Mouse (Mus musculus) forebrain, embryonic 16.5 days (tissue): ENCODE data around the gene Nf1. TPM values are rescaled to one million over a fixed set of nuclear protein-coding genes. Genes with fewer than 3 reads are reported as not detected.
A peak's percentile ranks its signal among the peaks of the same experiment; 100 is the strongest.

Source experiments
- ATAC-seq: fragments of 200-750 bp; cut with Nextera tagmentation; 2 replicates; pipeline ENCODE4 v1.8.0; 2017; ENCODE audit warnings: mild to moderate bottlenecking, moderate library complexity
- H3K27ac ChIP-seq: fragments of 300-500 bp; sonication (generic); 2 replicates; pipeline ENCODE4 v1.5.1; 2014; ENCODE audit warnings: low read length, control low read depth
- H3K27me3 ChIP-seq: fragments of 300-500 bp; sonication (generic); replicated peaks from 2 replicates; pipeline ENCODE4 v1.6.1; 2014; ENCODE audit warnings: low read length; ENCODE audit not compliant: control insufficient read depth, insufficient read depth
- H3K36me3 ChIP-seq: fragments of 300-500 bp; sonication (generic); 2 replicates; pipeline ENCODE4 v1.6.1; 2014; ENCODE audit not compliant: control insufficient read depth, insufficient read depth
- H3K4me1 ChIP-seq: fragments of 300-500 bp; sonication (generic); replicated peaks from 2 replicates; pipeline ENCODE4 v1.6.1; 2014; ENCODE audit warnings: low read length; ENCODE audit not compliant: control insufficient read depth, insufficient read depth
- H3K4me2 ChIP-seq: fragments of 300-500 bp; sonication (generic); 2 replicates; pipeline ENCODE4 v1.6.1; 2014; ENCODE audit warnings: mild to moderate bottlenecking, low read length, control low read depth
- H3K4me3 ChIP-seq: fragments of 300-500 bp; sonication (generic); replicated peaks from 2 replicates; pipeline ENCODE4 v1.5.1; 2014; ENCODE audit warnings: mild to moderate bottlenecking, low read length, control low read depth
- H3K9ac ChIP-seq: fragments of 300-500 bp; sonication (generic); replicated peaks from 2 replicates; pipeline ENCODE4 v1.6.1; 2014; ENCODE audit warnings: low read depth, low read length, control low read depth
- H3K9me3 ChIP-seq: fragments of 300-500 bp; sonication (generic); 2 replicates; pipeline ENCODE4 v1.6.1; 2016; ENCODE audit warnings: low read length; ENCODE audit not compliant: control insufficient read depth
- WGBS: fragments of 180-500 bp; shearing (Covaris S2); extraction: QIAGEN DNeasy Blood & Tissue Kit; methylation state at CpG from one replicate; pipeline ENCODE4 v1.1.7; 2014; 5-methylcytosine and 5-hydroxymethylcytosine counted together
- polyA plus RNA-seq: library from polyadenylated mRNA; unstranded; fragments of >200 nt; fragmentation: Nextera tagmentation; extraction: Ambion mirVana; gene quantifications from 2 replicates; pipeline ENCODE4 v1.2.1, GENCODE M21; 2015

Nf1 gene
- polyA plus RNA-seq, 1 experiment from 2014 or later = 6.4 TPM

DNA sequence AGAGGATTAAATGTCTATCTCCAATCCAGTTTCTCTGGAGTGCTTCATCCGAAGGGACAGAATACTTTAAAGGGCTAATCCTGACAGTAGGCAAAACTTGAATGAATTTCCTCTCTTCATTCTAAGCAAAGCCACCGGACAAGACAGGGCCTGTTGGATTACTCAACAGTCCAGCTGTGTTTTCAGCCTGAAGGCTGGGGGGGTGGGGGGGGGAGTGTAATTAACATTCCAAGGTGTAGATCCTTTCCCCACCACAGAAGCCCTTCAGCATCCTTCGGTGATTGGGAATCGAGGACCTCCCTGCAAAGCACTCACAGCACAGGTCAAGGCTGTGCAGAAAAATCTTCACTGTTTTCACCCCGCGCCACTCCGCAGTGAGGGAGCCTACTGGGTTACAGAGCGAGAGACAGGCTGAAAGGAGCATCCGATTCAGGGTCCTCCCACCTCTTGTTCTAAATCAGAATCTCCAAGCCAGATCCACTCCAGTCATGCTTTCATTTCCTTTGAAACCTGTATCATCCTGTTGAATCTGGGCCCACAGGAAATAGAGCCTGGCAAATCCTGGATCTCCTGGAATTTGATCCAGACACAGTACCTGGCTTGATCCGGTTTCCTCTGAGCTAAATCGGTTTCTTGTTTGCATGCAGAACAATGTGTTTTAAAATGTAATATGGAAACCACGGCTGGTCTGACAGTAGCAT lies 15.4 kb upstream of the Nf1 start:
- 67% methylated on average over 12 of the region's 12 CpGs for WGBS
- H3K9me3 ChIP-seq = no peaks in the 10 kb centered on the region
- H3K36me3 ChIP-seq = no peaks in the 10 kb centered on the region
- no peak for ATAC-seq
- H3K4me2 ChIP-seq = no peak overlapping the region
- H3K9ac ChIP-seq = no peak overlapping the region
- no peaks in the 10 kb centered on the region for H3K27me3 ChIP-seq
- no peaks in the 10 kb centered on the region for H3K4me1 ChIP-seq
- no peak overlapping the region for H3K4me3 ChIP-seq
- H3K27ac ChIP-seq = no peak overlapping the region

DNA sequence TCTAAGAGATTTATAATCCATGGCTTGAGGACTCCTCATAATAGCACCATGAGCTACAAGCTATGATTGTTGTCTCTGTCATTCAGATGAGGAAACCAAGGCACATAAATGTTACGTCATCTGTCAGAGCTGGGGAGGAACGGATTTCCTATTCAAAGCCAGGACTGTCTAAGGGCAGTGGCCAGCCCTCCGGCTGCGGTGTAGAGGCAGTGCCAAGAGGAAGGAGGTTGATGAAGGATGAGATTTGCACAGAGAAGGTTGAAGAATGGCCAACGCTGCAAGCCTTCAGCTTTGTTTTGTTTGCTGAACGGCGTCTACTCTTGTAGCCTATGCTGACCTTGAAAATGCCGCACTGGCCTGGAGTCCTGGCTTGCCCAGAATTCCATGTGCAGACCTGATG lies 13.8 kb upstream of the Nf1 start:
- Histone ChIP-seq H3K9ac (no peak overlapping the region), H3K4me3 (no peak overlapping the region), H3K4me2 (no peak overlapping the region), H3K9me3 (no peaks in the 10 kb centered on the region), H3K27ac (no peak overlapping the region), H3K27me3 (no peaks in the 10 kb centered on the region), H3K4me1 (no peaks in the 10 kb centered on the region), H3K36me3 (no peaks in the 10 kb centered on the region)
- WGBS = 87% methylated on average over 8 of the region's 8 CpGs
- ATAC-seq = no peak

DNA sequence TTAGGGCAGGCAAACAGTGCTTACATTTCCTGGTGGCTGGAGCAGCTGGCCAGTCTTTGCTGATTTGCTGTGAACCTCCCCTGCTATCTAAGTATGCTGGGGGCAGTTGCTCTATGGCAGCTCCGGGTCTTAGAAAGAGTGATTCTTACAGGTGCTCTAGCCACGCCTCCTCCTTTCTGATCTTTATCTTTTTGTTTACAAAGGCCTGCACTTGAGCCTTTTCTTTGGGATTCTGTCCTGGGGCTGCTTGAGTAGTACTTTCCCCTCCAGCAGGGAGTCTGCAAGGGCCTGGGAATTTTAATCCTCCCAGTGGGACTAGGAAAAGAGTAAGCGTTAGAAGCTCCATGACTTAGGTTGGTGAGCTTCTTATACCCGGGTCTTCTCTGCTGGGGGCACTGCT lies 12.4 kb upstream of the Nf1 start:
- no peaks in the 10 kb centered on the region for H3K4me1 ChIP-seq
- no peaks in the 10 kb centered on the region for H3K9me3 ChIP-seq
- H3K4me3 ChIP-seq = no peak overlapping the region
- no peak for ATAC-seq
- no peak overlapping the region for H3K9ac ChIP-seq
- no peaks in the 10 kb centered on the region for H3K36me3 ChIP-seq
- no peak overlapping the region for H3K27ac ChIP-seq
- WGBS = 14% methylated on average over 4 of the region's 4 CpGs
- no peak overlapping the region for H3K4me2 ChIP-seq
- H3K27me3 ChIP-seq = no peaks in the 10 kb centered on the region

DNA sequence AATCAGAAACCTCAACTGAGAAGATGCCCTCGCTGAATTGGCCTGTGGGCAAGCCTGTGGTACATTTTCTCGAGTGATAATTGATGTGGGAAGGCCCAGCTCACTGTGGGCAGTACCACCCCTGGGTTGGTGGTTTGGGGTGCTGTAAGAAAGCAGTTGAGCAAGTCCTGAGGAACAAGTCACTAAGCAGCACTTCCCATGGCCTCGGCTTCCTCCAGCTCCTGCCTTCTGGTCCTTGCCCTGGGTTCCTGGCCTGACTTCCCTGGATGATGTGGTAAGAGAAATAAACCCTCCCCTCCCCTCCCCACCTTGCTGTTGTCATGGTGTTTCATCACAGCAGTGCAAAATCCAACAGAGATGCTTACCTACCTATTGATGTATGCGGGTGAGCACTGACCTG lies 11.4 kb upstream of the Nf1 start:
- WGBS = 92% methylated on average over 4 of the region's 4 CpGs
- no peak overlapping the region for H3K4me3 ChIP-seq

DNA sequence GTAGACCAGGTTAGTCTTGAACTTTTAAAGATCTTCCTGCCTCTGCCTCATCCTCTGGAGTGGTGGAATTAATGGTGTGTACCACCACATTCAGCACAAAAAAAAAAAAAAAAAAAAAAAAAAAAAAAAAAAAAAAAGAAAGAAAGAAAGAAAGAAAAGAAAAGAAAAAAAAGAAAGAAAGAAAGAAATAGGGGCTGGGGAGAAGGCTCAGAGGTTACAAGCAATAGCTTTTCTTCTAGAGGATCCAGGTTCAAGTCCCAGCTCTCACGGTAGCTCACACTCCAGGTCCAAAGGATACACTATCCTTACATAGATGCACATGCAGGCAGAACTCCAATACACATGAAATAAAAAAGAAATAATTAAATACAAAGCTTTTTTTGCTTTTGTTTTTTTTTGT lies 9.9 kb upstream of the Nf1 start:
- Histone ChIP-seq H3K9ac (no peak overlapping the region), H3K4me2 (no peak overlapping the region), H3K27me3 (no peaks in the 10 kb centered on the region), H3K4me3 (no peak overlapping the region), H3K27ac (no peak overlapping the region), H3K9me3 (no peaks in the 10 kb centered on the region), H3K36me3 (no peaks in the 10 kb centered on the region), H3K4me1 (no peaks in the 10 kb centered on the region)
- WGBS = 97% methylated on average over 1 of the region's 1 CpGs
- ATAC-seq = no peak

More for the DNA sequence above, 11.4 kb upstream of the Nf1 start:
- Histone ChIP-seq H3K36me3 (no peaks in the 10 kb centered on the region), H3K27me3 (no peaks in the 10 kb centered on the region), H3K27ac (no peak overlapping the region), H3K9ac (no peak overlapping the region), H3K4me1 (no peaks in the 10 kb centered on the region), H3K4me2 (no peak overlapping the region), H3K9me3 (no peaks in the 10 kb centered on the region)
- ATAC-seq = no peak

DNA sequence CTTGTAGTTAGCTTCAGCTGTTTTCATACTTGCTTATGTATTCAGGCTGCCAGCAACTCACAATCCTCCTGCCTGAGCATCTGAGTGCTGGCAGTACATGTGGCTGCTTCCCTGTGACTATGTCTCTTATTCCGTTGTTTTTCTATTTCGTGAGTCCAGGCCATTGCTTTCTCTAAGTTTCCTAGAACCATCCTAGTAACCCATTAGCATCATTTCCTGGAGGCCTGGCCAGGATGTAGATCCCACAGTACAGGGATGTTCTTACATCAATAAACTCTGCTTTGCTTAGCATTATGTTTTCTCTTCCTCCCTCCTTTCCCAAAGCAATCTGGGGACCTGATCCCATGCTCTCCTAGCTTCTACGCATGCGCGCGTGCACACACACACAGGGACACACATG lies 4.4 kb upstream of the Nf1 start:
- H3K4me3 ChIP-seq = no peak overlapping the region
- H3K27me3 ChIP-seq = no peaks in the 10 kb centered on the region
- H3K9ac ChIP-seq = no peak overlapping the region
- no peak overlapping the region for H3K27ac ChIP-seq
- no peak overlapping the region for H3K4me2 ChIP-seq
- WGBS = 96% methylated on average over 6 of the region's 6 CpGs
- no peak for ATAC-seq
- no peaks in the 10 kb centered on the region for H3K36me3 ChIP-seq
- peaks cover 4% of the 10 kb centered on the region for H3K4me1 ChIP-seq
- H3K9me3 ChIP-seq = peaks cover 4% of the 10 kb centered on the region; the same call in 1 of the 2 replicates

DNA sequence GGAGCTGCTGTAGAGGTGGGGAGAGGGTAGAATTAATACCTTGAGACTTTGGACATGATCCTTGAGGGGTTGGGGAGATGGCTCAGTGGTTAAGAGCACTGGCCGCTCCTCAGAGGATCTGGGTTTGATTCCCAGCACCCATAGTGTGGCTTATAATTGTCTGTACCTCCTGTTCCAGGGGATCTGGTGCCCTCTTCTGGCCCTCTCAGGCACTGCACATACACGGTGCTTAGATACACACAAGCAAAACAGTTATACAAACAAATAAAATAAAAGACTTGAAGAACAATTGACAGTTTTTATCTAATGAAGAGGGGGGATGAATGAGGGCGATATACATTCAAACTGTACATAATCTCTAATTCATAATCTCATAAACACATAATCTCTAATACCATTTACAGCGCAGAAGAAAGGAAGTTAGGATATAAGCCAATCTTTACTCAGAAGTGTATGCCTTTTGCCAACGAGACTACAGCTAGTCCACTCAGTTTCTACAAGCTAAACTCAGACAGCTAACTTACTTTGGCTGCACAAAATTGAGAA lies 2.7 kb upstream of the Nf1 start:
- Histone ChIP-seq H3K27me3 (no peaks in the 10 kb centered on the region), H3K9me3 (peaks cover 4% of the 10 kb centered on the region; the same call in 1 of the 2 replicates), H3K4me3 (no peak overlapping the region), H3K9ac (no peak overlapping the region), H3K36me3 (no peaks in the 10 kb centered on the region), H3K4me2 (no peak overlapping the region), H3K4me1 (peaks cover 13% of the 10 kb centered on the region), H3K27ac (no peak overlapping the region)
- ATAC-seq = no peak
- WGBS = 94% methylated on average over 5 of the region's 5 CpGs

DNA sequence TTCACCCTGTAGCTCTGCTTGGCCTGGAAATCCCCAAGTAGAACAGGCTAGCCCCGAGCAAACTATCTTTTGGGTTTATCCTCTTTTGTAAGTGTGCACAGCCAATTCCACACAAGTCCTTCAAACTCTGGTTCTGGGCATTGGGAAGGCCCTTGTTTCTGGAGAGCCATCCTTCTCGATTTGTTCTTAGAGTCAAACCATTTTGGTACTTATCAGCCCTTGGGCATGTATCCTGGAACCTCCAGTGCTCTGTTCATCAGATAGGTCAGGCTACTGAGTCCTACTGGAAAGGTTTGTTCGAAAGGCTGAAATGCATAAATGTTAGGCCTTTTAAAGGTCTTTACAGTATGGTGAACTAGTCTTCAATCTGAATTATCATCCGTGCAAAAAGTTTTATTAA lies 872 bp upstream of the Nf1 start:
- 50% methylated on average over 4 of the region's 4 CpGs for WGBS
- H3K27ac ChIP-seq = no peak overlapping the region; the same call in 1 of the 2 replicates
- H3K4me3 ChIP-seq = peak overlapping the region; percentile 96

DNA sequence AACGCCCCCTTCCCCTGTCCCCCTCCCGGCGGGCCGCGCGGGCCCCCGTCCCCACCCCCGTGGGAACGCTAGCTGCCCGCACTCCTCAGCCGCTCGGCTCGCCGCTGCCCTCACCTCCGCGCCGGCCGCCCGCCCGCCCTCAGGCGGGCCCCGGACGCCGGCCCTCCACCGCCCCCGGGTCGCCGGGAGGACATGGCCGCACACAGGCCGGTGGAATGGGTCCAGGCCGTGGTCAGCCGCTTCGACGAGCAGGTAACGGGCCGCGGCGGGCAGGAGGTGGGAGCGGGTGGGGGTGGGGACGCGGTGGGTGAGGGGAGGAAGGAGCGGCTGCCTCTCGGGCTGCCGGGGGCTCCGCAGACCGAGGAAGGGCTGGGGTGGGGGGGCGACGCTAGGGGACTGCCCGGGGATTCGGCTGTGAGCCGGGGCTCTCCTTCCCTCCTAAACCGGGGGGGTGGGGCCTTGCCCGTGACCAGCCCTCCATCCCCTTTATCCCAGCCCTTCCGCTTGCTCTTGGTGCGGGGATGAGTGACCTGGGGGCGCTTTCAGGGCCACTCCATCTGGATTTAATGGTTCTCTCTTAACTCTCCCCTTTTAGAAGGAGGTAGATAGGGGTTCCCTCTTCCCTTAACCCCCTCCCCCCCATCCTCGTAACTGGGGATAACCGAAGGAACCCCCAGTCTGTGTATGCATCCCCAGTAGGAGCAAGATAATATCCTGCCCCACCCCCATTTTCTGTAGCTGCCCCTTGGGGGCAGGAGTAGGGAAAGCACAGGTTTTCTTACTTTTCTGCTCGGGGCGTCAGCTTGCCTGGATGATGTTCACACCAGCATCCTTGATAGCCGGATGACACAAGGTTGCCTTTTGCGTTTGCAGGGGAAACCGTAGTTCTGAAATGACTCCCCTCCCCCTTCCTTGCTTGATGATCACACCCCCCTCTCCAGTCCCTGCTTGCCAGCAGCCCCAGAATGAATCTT lies 602 bp downstream of the Nf1 start:
- peak overlapping the region; percentile 63 for H3K4me2 ChIP-seq

More for the DNA sequence above, 872 bp upstream of the Nf1 start:
- peak overlapping the region; percentile 72 for H3K4me2 ChIP-seq
- H3K36me3 ChIP-seq = no peaks in the 10 kb centered on the region
- no peak for ATAC-seq
- H3K9me3 ChIP-seq = peaks cover 4% of the 10 kb centered on the region; the same call in 1 of the 2 replicates
- peaks cover 13% of the 10 kb centered on the region for H3K4me1 ChIP-seq
- H3K27me3 ChIP-seq = no peaks in the 10 kb centered on the region
- H3K9ac ChIP-seq = peak overlapping the region; percentile 94

More for the DNA sequence above, 602 bp downstream of the Nf1 start:
- H3K36me3 ChIP-seq = no peaks in the 10 kb centered on the region
- H3K4me3 ChIP-seq = peak overlapping the region; percentile 96
- peaks cover 13% of the 10 kb centered on the region for H3K4me1 ChIP-seq
- ATAC-seq = peak; percentile 78
- H3K27ac ChIP-seq = peak overlapping the region; percentile 92
- H3K9me3 ChIP-seq = peaks cover 4% of the 10 kb centered on the region; the same call in 1 of the 2 replicates
- 0% methylated on average over 43 of the region's 63 CpGs for WGBS
- peak overlapping the region; percentile 94 for H3K9ac ChIP-seq
- no peaks in the 10 kb centered on the region for H3K27me3 ChIP-seq
